Mouse (Mus musculus) MEL (cell line): ENCODE measurements around the gene Rfx4. TPM values are rescaled to one million over a fixed set of nuclear protein-coding genes. Genes with fewer than 3 reads are reported as not detected.
A peak's percentile ranks its signal among the peaks of the same experiment; 100 is the strongest.

ENCODE experiments used
- DNase-seq: peaks from one replicate; pipeline ENCODE4 v3.0.0; 2011; ENCODE audit warnings: low read depth, low spot score
- H3K27ac ChIP-seq: 2 replicates; pipeline ENCODE4 v1.5.1; 2012; ENCODE audit warnings: low read depth, mild to moderate bottlenecking, control low read depth, low read length, moderate library complexity; ENCODE audit not compliant: control insufficient read depth
- H3K27me3 ChIP-seq, 2 experiments: fragments of 150-350 bp in 1 of 2; sonication (generic) in 1 of 2; 2 replicates each; pipeline ENCODE4 v1.6.1; 2012; ENCODE audit warnings: low read length in 2 of 2, mild to moderate bottlenecking in 2 of 2, improper control_type of control experiment in 1 of 2, moderate library complexity in 1 of 2; ENCODE audit not compliant: insufficient read depth in 2 of 2, control insufficient read depth in 1 of 2
- H3K36me3 ChIP-seq, 2 experiments: 2 replicates each; pipeline ENCODE4 v1.6.1; 2012 to 2014; ENCODE audit warnings: low read length in 2 of 2, improper control_type of control experiment in 1 of 2, inconsistent platforms in 1 of 2, mild to moderate bottlenecking in 1 of 2; ENCODE audit not compliant: insufficient read depth in 2 of 2, control insufficient read depth in 1 of 2
- H3K4me1 ChIP-seq, 2 experiments: fragments of 150-350 bp in 1 of 2; sonication (generic) in 1 of 2; 2 replicates each; pipeline ENCODE4 v1.6.1; 2012; ENCODE audit warnings: low read length in 2 of 2, improper control_type of control experiment in 1 of 2, mild to moderate bottlenecking in 1 of 2; ENCODE audit not compliant: insufficient read depth in 2 of 2, control insufficient read depth in 1 of 2
- H3K4me3 ChIP-seq, 2 experiments: fragments of 150-350 bp in 1 of 2; sonication (generic) in 1 of 2; 2 replicates each; pipeline ENCODE4 v1.5.1; 2012; ENCODE audit warnings: low read depth in 2 of 2, low read length in 2 of 2, mild to moderate bottlenecking in 2 of 2, moderate library complexity in 2 of 2, control low read depth in 1 of 2, improper control_type of control experiment in 1 of 2; ENCODE audit not compliant: control insufficient read depth in 1 of 2, insufficient read depth in 1 of 2
- H3K79me2 ChIP-seq: 2 replicates; pipeline ENCODE4 v1.6.1; 2012; ENCODE audit warnings: mild to moderate bottlenecking, low read length, moderate library complexity; ENCODE audit not compliant: control insufficient read depth, poor library complexity, insufficient read depth
- H3K9ac ChIP-seq: 2 replicates; pipeline ENCODE4 v1.6.1; 2012; ENCODE audit warnings: low read depth, mild to moderate bottlenecking, control low read depth, low read length, moderate library complexity; ENCODE audit not compliant: control insufficient read depth, poor library complexity, severe bottlenecking
- H3K9me3 ChIP-seq: fragments of 150-350 bp; sonication (generic); replicated peaks from 2 replicates; pipeline ENCODE4 v1.6.1; 2012; ENCODE audit warnings: mild to moderate bottlenecking, low read length, improper control_type of control experiment, moderate library complexity; ENCODE audit not compliant: insufficient read depth
- BHLHE40 ChIP-seq: IDR thresholded peaks from 2 replicates; pipeline ENCODE4 v1.6.1; 2012; ENCODE audit warnings: low read depth, mild to moderate bottlenecking, inconsistent platforms, low read length, improper control_type of control experiment, borderline replicate concordance
- EP300 ChIP-seq, 2 experiments: IDR thresholded peaks; 2 replicates each; pipeline ENCODE4 v1.6.1; 2011; ENCODE audit warnings: improper control_type of control experiment in 2 of 2, low read length in 2 of 2, low read depth in 1 of 2, mild to moderate bottlenecking in 1 of 2
- ETS1 ChIP-seq: IDR thresholded peaks from 2 replicates; pipeline ENCODE4 v1.6.1; 2012; ENCODE audit warnings: low read depth, mild to moderate bottlenecking, inconsistent platforms, low read length, improper control_type of control experiment, moderate library complexity
- GATA1 ChIP-seq: IDR thresholded peaks from 2 replicates; pipeline ENCODE4 v1.6.1; 2011; ENCODE audit warnings: low read depth, low read length, improper control_type of control experiment
- HCFC1 ChIP-seq: IDR thresholded peaks from 2 replicates; pipeline ENCODE4 v1.6.1; 2012; ENCODE audit warnings: low read depth, mild to moderate bottlenecking, inconsistent platforms, low read length, improper control_type of control experiment, moderate library complexity
- MAFK ChIP-seq: IDR thresholded peaks from 2 replicates; pipeline ENCODE4 v1.6.1; 2011; ENCODE audit warnings: low read depth, mild to moderate bottlenecking, low read length, improper control_type of control experiment, borderline replicate concordance
- MEF2A ChIP-seq: IDR thresholded peaks from 2 replicates; pipeline ENCODE4 v1.6.1; 2014; ENCODE audit warnings: low read depth, mild to moderate bottlenecking, inconsistent platforms, low read length, improper control_type of control experiment; ENCODE audit not compliant: poor library complexity, insufficient replicate concordance, severe bottlenecking; ENCODE audit errors: extremely low read depth
- MXI1 ChIP-seq: IDR thresholded peaks from 2 replicates; pipeline ENCODE4 v1.6.1; 2011; ENCODE audit warnings: mild to moderate bottlenecking, low read depth, low read length, improper control_type of control experiment
- NRF1 ChIP-seq: IDR thresholded peaks from 2 replicates; pipeline ENCODE4 v1.6.1; 2014; ENCODE audit warnings: low read depth, mild to moderate bottlenecking, inconsistent platforms, low read length, improper control_type of control experiment, moderate library complexity; ENCODE audit not compliant: poor library complexity, insufficient read depth, severe bottlenecking
- POLR2A ChIP-seq, 2 experiments: IDR thresholded peaks; 2 replicates each; pipeline ENCODE4 v1.6.1; 2011 to 2012; ENCODE audit warnings: low read length in 2 of 2, mild to moderate bottlenecking in 2 of 2, control low read depth in 1 of 2, improper control_type of control experiment in 1 of 2, low read depth in 1 of 2, moderate library complexity in 1 of 2; ENCODE audit not compliant: control insufficient read depth in 1 of 2, insufficient read depth in 1 of 2, poor library complexity in 1 of 2
- RCOR1 ChIP-seq: IDR thresholded peaks from 2 replicates; pipeline ENCODE4 v1.6.1; 2012; ENCODE audit warnings: low read depth, mild to moderate bottlenecking, inconsistent platforms, low read length, improper control_type of control experiment
- SIN3A ChIP-seq: IDR thresholded peaks from 2 replicates; pipeline ENCODE4 v1.6.1; 2012; ENCODE audit warnings: low read length, improper control_type of control experiment, inconsistent platforms
- TAL1 ChIP-seq: IDR thresholded peaks from 2 replicates; pipeline ENCODE4 v1.6.1; 2012; ENCODE audit warnings: mild to moderate bottlenecking, inconsistent platforms, low read length, moderate library complexity, mixed read lengths
- TCF12 ChIP-seq: IDR thresholded peaks from 2 replicates; pipeline ENCODE4 v1.6.1; 2014; ENCODE audit warnings: low read depth, mild to moderate bottlenecking, inconsistent platforms, low read length, improper control_type of control experiment, moderate library complexity
- USF2 ChIP-seq, 2 experiments: IDR thresholded peaks; 2 replicates each; pipeline ENCODE4 v1.6.1; 2011 to 2012; ENCODE audit warnings: improper control_type of control experiment in 2 of 2, low read length in 2 of 2, borderline replicate concordance in 1 of 2, inconsistent platforms in 1 of 2, low read depth in 1 of 2, mild to moderate bottlenecking in 1 of 2; ENCODE audit not compliant: insufficient read depth in 1 of 2
- polyA plus RNA-seq, 2 experiments: library from polyadenylated mRNA; stranded (reverse) in 1 of 2; unstranded in 1 of 2; fragments of >175 nt in 1 of 2; fragments of >200 nt in 1 of 2; gene quantifications; 2 replicates each; pipeline versions ENCODE4 v1.2.1 to v1.2.4; 2012; ENCODE audit warnings: low replicate concordance in 2 of 2, low read depth in 1 of 2; ENCODE audit not compliant: insufficient read length in 2 of 2, insufficient read depth in 1 of 2, missing spikeins in 1 of 2
- total RNA-seq: library from RNA; depleted of rRNA; stranded (reverse); fragments of 300-350 nt; gene quantifications from 2 replicates; pipeline ENCODE4 v1.2.3, GENCODE M21; 2012

Gene Rfx4
- total and polyA plus RNA-seq, 3 experiments: not detected

DNA sequence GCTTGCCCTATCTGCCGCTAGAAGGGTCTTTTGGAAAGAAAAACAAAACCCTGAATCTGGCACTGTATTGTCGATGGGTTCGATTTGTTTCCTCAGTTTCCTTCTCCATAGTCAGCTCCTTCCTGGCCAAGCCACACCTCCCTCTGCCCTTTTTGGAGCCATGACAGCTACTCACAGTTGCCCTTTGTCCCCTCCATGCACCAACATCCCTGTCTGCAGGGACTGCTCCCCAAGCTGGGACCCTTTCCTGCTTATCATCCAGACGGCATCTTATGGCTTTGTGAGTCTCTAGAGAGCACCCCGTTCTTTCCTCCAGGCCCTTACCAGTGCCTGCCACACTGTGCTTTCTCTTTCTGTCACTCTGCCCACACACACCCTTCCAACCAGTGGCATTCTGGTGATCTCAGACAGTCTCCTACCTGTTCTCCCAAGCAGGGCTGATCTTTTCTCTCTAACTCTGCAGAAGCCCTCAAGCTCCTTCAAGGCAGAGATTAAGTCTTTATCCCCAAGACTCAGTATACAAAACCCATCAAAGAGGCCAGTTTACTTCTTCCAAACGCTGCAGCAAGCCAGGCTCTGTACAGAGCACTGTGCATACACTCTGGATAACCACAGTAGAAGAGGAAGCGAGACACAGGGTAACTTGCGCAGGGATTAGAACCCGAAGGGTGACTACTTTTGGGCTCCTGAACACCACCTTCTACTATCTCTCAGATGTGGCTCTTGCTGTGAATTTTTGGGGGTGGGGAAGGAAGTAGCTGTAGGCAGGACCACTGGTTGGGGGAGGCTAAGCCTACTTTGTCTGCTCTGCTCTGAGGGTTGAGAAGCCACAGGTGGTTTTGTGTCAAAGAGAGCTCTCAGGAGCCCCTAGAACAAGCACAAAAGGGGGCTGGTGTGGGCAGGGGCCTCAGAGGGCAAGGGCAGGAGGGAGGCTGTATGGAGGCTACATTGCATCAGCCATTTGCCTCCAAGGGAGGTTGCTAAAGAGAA lies 141.4 kb downstream of the Rfx4 start:
- no peaks in the 10 kb centered on the region for H3K9me3 ChIP-seq
- peak overlapping the region; percentile 18 for H3K27ac ChIP-seq
- no peaks in the 10 kb centered on the region for H3K27me3 ChIP-seq
- peak; percentile 50 for DNase-seq
- no peak overlapping the region; a peak in 1 of 4 replicates for H3K4me3 ChIP-seq
- peak overlapping the region; percentile 2; the same call in 1 of the 2 replicates for H3K9ac ChIP-seq
- H3K36me3 ChIP-seq: peaks cover 0 to 18% of the 10 kb centered on the region in 2 experiments; a peak in 2 of 4 replicates
- no peaks in the 10 kb centered on the region for H3K79me2 ChIP-seq
- TF ChIP-seq NRF1: 0 out of 2 replicates have a peak, but pooled peaks have one; percentile 15
- no peak for TF ChIP-seq USF2 (IDR thresholded peaks at IDR 0.05; ENCODE audit: borderline replicate concordance in 1 of 2, insufficient read depth in 1 of 2, low read depth in 1 of 2, low read length in 2 of 2)
- TF ChIP-seq POLR2A (IDR thresholded peaks at IDR 0.05; ENCODE audit: control insufficient read depth in 1 of 2, insufficient read depth in 1 of 2, low read depth in 1 of 2, low read length in 2 of 2, poor library complexity in 1 of 2): no peak
- no peak for TF ChIP-seq SIN3A
- peaks cover 0 to 23% of the 10 kb centered on the region in 2 experiments; a peak in 2 of 4 replicates for H3K4me1 ChIP-seq

DNA sequence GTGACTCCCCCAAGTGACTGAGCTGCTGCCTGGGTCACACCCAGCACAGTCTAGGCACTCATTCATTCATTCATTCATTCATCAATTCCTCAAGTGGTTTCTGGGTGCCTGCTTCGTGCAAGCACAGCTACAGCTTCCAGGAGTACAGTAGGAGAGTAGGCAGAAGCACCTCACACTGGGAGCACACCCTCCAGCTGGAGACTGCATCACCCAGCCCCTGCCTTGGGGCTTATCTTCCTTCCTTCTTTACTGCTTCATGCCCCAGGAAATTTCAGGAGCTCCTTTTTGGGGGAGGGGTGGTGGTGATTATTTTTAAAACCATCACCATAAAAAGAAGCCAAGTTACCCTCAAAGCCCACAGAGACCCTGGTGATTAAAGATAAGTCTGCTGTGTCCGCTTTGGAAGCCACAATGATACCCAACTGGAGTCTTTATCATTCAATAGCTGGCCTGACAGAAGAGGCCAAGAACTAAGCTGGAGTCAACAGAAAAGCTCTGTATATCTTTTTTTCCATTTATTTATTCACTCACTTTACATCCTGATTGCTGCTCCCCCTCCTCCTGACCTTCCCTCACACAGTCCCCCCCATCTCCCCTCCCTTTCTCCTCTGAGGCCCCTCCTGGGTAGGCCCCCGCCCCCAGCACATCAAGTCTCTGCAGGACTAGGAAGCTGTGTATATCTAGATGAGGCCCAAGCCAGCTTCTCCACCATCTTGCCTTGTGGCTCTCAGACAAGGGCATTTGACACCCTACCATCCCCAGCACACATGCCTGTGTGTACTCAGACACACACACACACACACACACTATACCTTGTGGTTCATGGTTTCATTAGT lies 142.5 kb downstream of the Rfx4 start:
- peaks cover 0 to 22% of the 10 kb centered on the region in 2 experiments; a peak in 2 of 4 replicates for H3K36me3 ChIP-seq
- peak overlapping the region; percentile 2; the same call in 1 of the 2 replicates for H3K9ac ChIP-seq
- TF ChIP-seq GATA1 (peak; percentile 74), ETS1 (peak; percentile 87), MXI1 (no peak), TCF12 (peak; percentile 84), MAFK (peak; percentile 40; the same call in 1 of the 2 replicates), TAL1 (peak; percentile 73), EP300 (IDR thresholded peaks at IDR 0.05; ENCODE audit: low read depth in 1 of 2, low read length in 2 of 2) (peak; percentile 74 to 84), BHLHE40 (no peak; the same call in 1 of the 2 replicates), RCOR1 (peak; percentile 52; the same call in 1 of the 2 replicates), MEF2A (peak; percentile 77; the same call in 1 of the 2 replicates), POLR2A (IDR thresholded peaks at IDR 0.05; ENCODE audit: control insufficient read depth in 1 of 2, insufficient read depth in 1 of 2, low read depth in 1 of 2, low read length in 2 of 2, poor library complexity in 1 of 2) (no peak), HCFC1 (0 out of 2 replicates have a peak, but pooled peaks have one; percentile 25)
- H3K27ac ChIP-seq: peak overlapping the region; percentile 53
- H3K79me2 ChIP-seq: no peaks in the 10 kb centered on the region
- H3K27me3 ChIP-seq: no peaks in the 10 kb centered on the region
- peak overlapping the region in 1 of 2 experiments; percentile 20; a peak in 1 of 4 replicates for H3K4me3 ChIP-seq
- peaks cover 0 to 27% of the 10 kb centered on the region in 2 experiments; a peak in 3 of 4 replicates for H3K4me1 ChIP-seq
- DNase-seq: peak; percentile 67
- no peaks in the 10 kb centered on the region for H3K9me3 ChIP-seq
